Mouse (Mus musculus) inflammation-experienced regulatory T-cells, adult 16 weeks (primary cell): ENCODE data around the gene Kctd6. TPM values are rescaled to one million over a fixed set of nuclear protein-coding genes. Genes with fewer than 3 reads are reported as not detected.

Experiments
- polyA plus RNA-seq: library from polyadenylated mRNA; unstranded; fragments of 100-300 nt; shearing (Covaris generic); gene quantifications from one replicate; pipeline ENCODE4 v1.2.1, GENCODE M21; 2017

Kctd6 gene
- 1.1 TPM for polyA plus RNA-seq

GRCm38 (mm10) chr14:8213803-8214224, at the start of gene Kctd6:
Gene Kctd6 (plus strand): TSS chr14:8214140.

GRCm38 (mm10) chr14:8172507-8173410, 41.2 kb upstream of the Kctd6 start, which contains the start of gene Pdhb:
Gene Pdhb (minus strand): TSS chr14:8173025.

GRCm38 (mm10) chr14:8259166-8259565, 45.2 kb downstream of the Kctd6 start, which contains the start of gene Acox2:
Gene Acox2 (minus strand): TSS chr14:8259353.

Other genes starting within 250 kb of the Kctd6 start
- 2.0 TPM for gene Dnase1l3, start 219.6 kb upstream of the Kctd6 start, polyA plus RNA-seq
- gene Abhd6, start 211.2 kb upstream of the Kctd6 start, polyA plus RNA-seq: 39.0 TPM
- gene Rpp14, start 133.8 kb upstream of the Kctd6 start, polyA plus RNA-seq: 45.1 TPM
- 40.2 TPM for gene Pxk, start 115.9 kb upstream of the Kctd6 start, polyA plus RNA-seq
- 172 TPM for gene Pdhb, start 41.1 kb upstream of the Kctd6 start, polyA plus RNA-seq
- not detected for gene Acox2, start 45.2 kb downstream of the Kctd6 start, polyA plus RNA-seq
- not detected for gene Fam107a, start 103.9 kb downstream of the Kctd6 start, polyA plus RNA-seq
- gene Oit1, start 164.6 kb downstream of the Kctd6 start, polyA plus RNA-seq: not detected